Mouse (Mus musculus): ENCODE data around the gene Dclk1. TPM values are rescaled to one million over a fixed set of nuclear protein-coding genes. Genes with fewer than 3 reads are reported as not detected.

The Dclk1 gene
- polyA plus RNA-seq, 1 experiment from 2014 or later: 277 TPM

- no peak overlapping the region for H3K4me2 ChIP-seq (ENCODE audit: low read length)
- H3K9ac ChIP-seq (replicated peaks; ENCODE audit: low read depth, low read length): no peak overlapping the region
- WGBS: 45% methylated on average over 4 of the region's 4 CpGs
- H3K4me1 ChIP-seq (replicated peaks; ENCODE audit: control insufficient read depth, insufficient read depth, low read length): peaks cover 11% of the 10 kb centered on the region
- H3K36me3 ChIP-seq (ENCODE audit: control insufficient read depth, insufficient read depth): no peaks in the 10 kb centered on the region
- H3K9me3 ChIP-seq (ENCODE audit: control insufficient read depth, low read length): no peaks in the 10 kb centered on the region
- no peaks in the 10 kb centered on the region for H3K27me3 ChIP-seq (replicated peaks; ENCODE audit: control insufficient read depth, insufficient read depth, low read length)
- H3K4me3 ChIP-seq (replicated peaks; ENCODE audit: low read length): no peak overlapping the region
- 0 out of 2 replicates have a peak overlapping the region, but pooled peaks have one; percentile 21 for H3K27ac ChIP-seq (ENCODE audit: low read length)
- ATAC-seq: no peak
These were observed 28.4 kb upstream of the Dclk1 start for GRCm38 (mm10) chr3:55213785-55214184.

GRCm38 (mm10) chr3:55214413-55214812 lies 27.8 kb upstream of the Dclk1 start:
- Histone ChIP-seq H3K27ac (ENCODE audit: low read length) (0 out of 2 replicates have a peak overlapping the region, but pooled peaks have one; percentile 21), H3K4me2 (ENCODE audit: low read length) (no peak overlapping the region), H3K27me3 (replicated peaks; ENCODE audit: control insufficient read depth, insufficient read depth, low read length) (no peaks in the 10 kb centered on the region), H3K9me3 (ENCODE audit: control insufficient read depth, low read length) (no peaks in the 10 kb centered on the region), H3K36me3 (ENCODE audit: control insufficient read depth, insufficient read depth) (no peaks in the 10 kb centered on the region), H3K4me1 (replicated peaks; ENCODE audit: control insufficient read depth, insufficient read depth, low read length) (peaks cover 11% of the 10 kb centered on the region), H3K9ac (replicated peaks; ENCODE audit: low read depth, low read length) (no peak overlapping the region), H3K4me3 (replicated peaks; ENCODE audit: low read length) (no peak overlapping the region)
- peak; percentile 94 for ATAC-seq
- WGBS: 35% methylated on average over 6 of the region's 6 CpGs

- no peak overlapping the region for H3K27ac ChIP-seq (ENCODE audit: low read length)
- 98% methylated on average over 2 of the region's 2 CpGs for WGBS
- no peak overlapping the region for H3K4me2 ChIP-seq (ENCODE audit: low read length)
- no peak overlapping the region for H3K9ac ChIP-seq (replicated peaks; ENCODE audit: low read depth, low read length)
- no peaks in the 10 kb centered on the region for H3K36me3 ChIP-seq (ENCODE audit: control insufficient read depth, insufficient read depth)
- H3K4me3 ChIP-seq (replicated peaks; ENCODE audit: low read length): no peak overlapping the region
- ATAC-seq: no peak
- peaks cover 9% of the 10 kb centered on the region for H3K4me1 ChIP-seq (replicated peaks; ENCODE audit: control insufficient read depth, insufficient read depth, low read length)
- no peaks in the 10 kb centered on the region for H3K27me3 ChIP-seq (replicated peaks; ENCODE audit: control insufficient read depth, insufficient read depth, low read length)
- peaks cover 4% of the 10 kb centered on the region; the same call in 1 of the 2 replicates for H3K9me3 ChIP-seq (ENCODE audit: control insufficient read depth, low read length)
These were observed 19.7 kb upstream of the Dclk1 start for GRCm38 (mm10) chr3:55222502-55222901.

- H3K4me3 ChIP-seq (replicated peaks; ENCODE audit: low read length): no peak overlapping the region
- WGBS: 74% methylated on average over 3 of the region's 3 CpGs
- no peak overlapping the region for H3K9ac ChIP-seq (replicated peaks; ENCODE audit: low read depth, low read length)
- no peak overlapping the region for H3K4me2 ChIP-seq (ENCODE audit: low read length)
- no peak overlapping the region for H3K27ac ChIP-seq (ENCODE audit: low read length)
- ATAC-seq: no peak
- no peaks in the 10 kb centered on the region for H3K36me3 ChIP-seq (ENCODE audit: control insufficient read depth, insufficient read depth)
- no peaks in the 10 kb centered on the region for H3K27me3 ChIP-seq (replicated peaks; ENCODE audit: control insufficient read depth, insufficient read depth, low read length)
- peaks cover 9% of the 10 kb centered on the region for H3K4me1 ChIP-seq (replicated peaks; ENCODE audit: control insufficient read depth, insufficient read depth, low read length)
- peaks cover 4% of the 10 kb centered on the region; the same call in 1 of the 2 replicates for H3K9me3 ChIP-seq (ENCODE audit: control insufficient read depth, low read length)
These were observed 18.3 kb upstream of the Dclk1 start for GRCm38 (mm10) chr3:55223862-55224261.

GRCm38 (mm10) chr3:55226501-55227213 lies 15.5 kb upstream of the Dclk1 start:
- Histone ChIP-seq H3K27ac (ENCODE audit: low read length) (no peak overlapping the region), H3K9ac (replicated peaks; ENCODE audit: low read depth, low read length) (no peak overlapping the region; the same call in 1 of the 2 replicates), H3K36me3 (ENCODE audit: control insufficient read depth, insufficient read depth) (no peaks in the 10 kb centered on the region), H3K4me2 (ENCODE audit: low read length) (peak overlapping the region; percentile 48), H3K4me1 (replicated peaks; ENCODE audit: control insufficient read depth, insufficient read depth, low read length) (peaks cover 9% of the 10 kb centered on the region), H3K4me3 (replicated peaks; ENCODE audit: low read length) (peak overlapping the region; percentile 33), H3K9me3 (ENCODE audit: control insufficient read depth, low read length) (peaks cover 4% of the 10 kb centered on the region; the same call in 1 of the 2 replicates), H3K27me3 (replicated peaks; ENCODE audit: control insufficient read depth, insufficient read depth, low read length) (no peaks in the 10 kb centered on the region)
- peak; percentile 90 for ATAC-seq
- WGBS: 18% methylated on average over 18 of the region's 18 CpGs

- Histone ChIP-seq H3K4me3 (replicated peaks; ENCODE audit: low read length) (no peak overlapping the region), H3K9ac (replicated peaks; ENCODE audit: low read depth, low read length) (no peak overlapping the region), H3K4me1 (replicated peaks; ENCODE audit: control insufficient read depth, insufficient read depth, low read length) (peaks cover 9% of the 10 kb centered on the region), H3K9me3 (ENCODE audit: control insufficient read depth, low read length) (peaks cover 4% of the 10 kb centered on the region; the same call in 1 of the 2 replicates), H3K27me3 (replicated peaks; ENCODE audit: control insufficient read depth, insufficient read depth, low read length) (no peaks in the 10 kb centered on the region), H3K36me3 (ENCODE audit: control insufficient read depth, insufficient read depth) (no peaks in the 10 kb centered on the region), H3K27ac (ENCODE audit: low read length) (no peak overlapping the region), H3K4me2 (ENCODE audit: low read length) (peak overlapping the region; percentile 48)
- WGBS: 9% methylated on average over 4 of the region's 4 CpGs
- no peak; the same call in 1 of the 2 replicates for ATAC-seq
These were observed 15.0 kb upstream of the Dclk1 start for GRCm38 (mm10) chr3:55227214-55227581.

GRCm38 (mm10) chr3:55242422-55243055 lies 375 bp downstream of the Dclk1 start:
- ATAC-seq: peak; percentile 95
- 1% methylated on average over 38 of the region's 45 CpGs for WGBS

GRCm38 (mm10) chr3:55243056-55243471 lies 900 bp downstream of the Dclk1 start:
- peak overlapping the region; percentile 62 for H3K4me2 ChIP-seq (ENCODE audit: low read length)
- H3K36me3 ChIP-seq (ENCODE audit: control insufficient read depth, insufficient read depth): peaks cover 8% of the 10 kb centered on the region; the same call in 1 of the 2 replicates
- H3K9me3 ChIP-seq (ENCODE audit: control insufficient read depth, low read length): no peaks in the 10 kb centered on the region
- WGBS: 0% methylated on average over 8 of the region's 8 CpGs
- H3K4me1 ChIP-seq (replicated peaks; ENCODE audit: control insufficient read depth, insufficient read depth, low read length): peaks cover 37% of the 10 kb centered on the region
- H3K4me3 ChIP-seq (replicated peaks; ENCODE audit: low read length): peak overlapping the region; percentile 94
- ATAC-seq: peak; percentile 70
- no peaks in the 10 kb centered on the region for H3K27me3 ChIP-seq (replicated peaks; ENCODE audit: control insufficient read depth, insufficient read depth, low read length)
- H3K9ac ChIP-seq (replicated peaks; ENCODE audit: low read depth, low read length): peak overlapping the region; percentile 99
- H3K27ac ChIP-seq (ENCODE audit: low read length): peak overlapping the region; percentile 97

More at GRCm38 (mm10) chr3:55242422-55243055, 375 bp downstream of the Dclk1 start:
- no peaks in the 10 kb centered on the region for H3K9me3 ChIP-seq (ENCODE audit: control insufficient read depth, low read length)
- peak overlapping the region; percentile 62 for H3K4me2 ChIP-seq (ENCODE audit: low read length)
- peak overlapping the region; percentile 99 for H3K9ac ChIP-seq (replicated peaks; ENCODE audit: low read depth, low read length)
- peaks cover 33% of the 10 kb centered on the region for H3K4me1 ChIP-seq (replicated peaks; ENCODE audit: control insufficient read depth, insufficient read depth, low read length)
- peak overlapping the region; percentile 94 for H3K4me3 ChIP-seq (replicated peaks; ENCODE audit: low read length)
- H3K27me3 ChIP-seq (replicated peaks; ENCODE audit: control insufficient read depth, insufficient read depth, low read length): no peaks in the 10 kb centered on the region
- peak overlapping the region; percentile 97 for H3K27ac ChIP-seq (ENCODE audit: low read length)
- H3K36me3 ChIP-seq (ENCODE audit: control insufficient read depth, insufficient read depth): peaks cover 4% of the 10 kb centered on the region; the same call in 1 of the 2 replicates

GRCm38 (mm10) chr3:55244087-55244486 lies 1.9 kb downstream of the Dclk1 start:
- peak overlapping the region; percentile 62 for H3K4me2 ChIP-seq (ENCODE audit: low read length)
- no peaks in the 10 kb centered on the region for H3K9me3 ChIP-seq (ENCODE audit: control insufficient read depth, low read length)
- H3K27ac ChIP-seq (ENCODE audit: low read length): peak overlapping the region; percentile 97; the same call in 1 of the 2 replicates
- ATAC-seq: no peak
- 38% methylated on average over 6 of the region's 6 CpGs for WGBS
- H3K36me3 ChIP-seq (ENCODE audit: control insufficient read depth, insufficient read depth): peaks cover 8% of the 10 kb centered on the region; the same call in 1 of the 2 replicates
- peak overlapping the region; percentile 99 for H3K9ac ChIP-seq (replicated peaks; ENCODE audit: low read depth, low read length)
- H3K27me3 ChIP-seq (replicated peaks; ENCODE audit: control insufficient read depth, insufficient read depth, low read length): no peaks in the 10 kb centered on the region
- H3K4me1 ChIP-seq (replicated peaks; ENCODE audit: control insufficient read depth, insufficient read depth, low read length): peaks cover 47% of the 10 kb centered on the region
- H3K4me3 ChIP-seq (replicated peaks; ENCODE audit: low read length): peak overlapping the region; percentile 94

All from forebrain, embryonic 16.5 days (tissue).